Mouse (Mus musculus) hindbrain, postnatal 0 days (tissue): ENCODE data around the gene Ankfn1. TPM values are rescaled to one million over a fixed set of nuclear protein-coding genes. Genes with fewer than 3 reads are reported as not detected.
A peak's percentile ranks its signal among the peaks of the same experiment; 100 is the strongest.

Source experiments
- ATAC-seq: fragments of 200-750 bp; cut with Nextera tagmentation; 2 replicates; pipeline ENCODE4 v1.8.0; 2017; ENCODE audit warnings: mild to moderate bottlenecking, moderate TSS enrichment, moderate library complexity
- DNase-seq: peaks from one replicate; pipeline ENCODE4 v3.0.0-alpha.2; 2015; ENCODE audit warnings: low spot score
- H3K27ac ChIP-seq: fragments of 300-500 bp; sonication (generic); 2 replicates; pipeline ENCODE4 v1.5.1; 2014; ENCODE audit warnings: mild to moderate bottlenecking
- H3K27me3 ChIP-seq: fragments of 300-500 bp; sonication (generic); 2 replicates; pipeline ENCODE4 v1.6.1; 2014; ENCODE audit warnings: low read length, mixed read lengths; ENCODE audit not compliant: insufficient read depth
- H3K36me3 ChIP-seq: fragments of 300-500 bp; sonication (generic); 2 replicates; pipeline ENCODE4 v1.6.1; 2014; ENCODE audit warnings: low read length, mixed read lengths; ENCODE audit not compliant: insufficient read depth
- H3K4me1 ChIP-seq: fragments of 300-500 bp; sonication (generic); 2 replicates; pipeline ENCODE4 v1.6.1; 2014; ENCODE audit warnings: antibody characterized with exemption, low read length, mixed read lengths; ENCODE audit not compliant: insufficient read depth
- H3K4me2 ChIP-seq: fragments of 300-500 bp; sonication (generic); 2 replicates; pipeline ENCODE4 v1.6.1; 2014; ENCODE audit warnings: low read depth, mild to moderate bottlenecking, low read length, moderate library complexity, mixed read lengths
- H3K4me3 ChIP-seq: fragments of 300-500 bp; sonication (generic); 2 replicates; pipeline ENCODE4 v1.5.1; 2014; ENCODE audit warnings: low read length
- H3K9ac ChIP-seq: fragments of 300-500 bp; sonication (generic); replicated peaks from 2 replicates; pipeline ENCODE4 v1.6.1; 2014; ENCODE audit warnings: mild to moderate bottlenecking, low read length, moderate library complexity, mixed read lengths
- H3K9me3 ChIP-seq: fragments of 300-500 bp; sonication (generic); 2 replicates; pipeline ENCODE4 v1.6.1; 2016; ENCODE audit warnings: low read length, mixed read lengths
- CTCF ChIP-seq: IDR thresholded peaks from 2 replicates; pipeline ENCODE4 v1.5.1; 2016; ENCODE audit warnings: antibody characterized with exemption, control low read depth, low read depth
- WGBS: fragments of 180-500 bp; shearing (Covaris S2); extraction: QIAGEN DNeasy Blood & Tissue Kit; methylation state at CpG from one replicate; pipeline ENCODE4 v1.1.7; 2014; 5-methylcytosine and 5-hydroxymethylcytosine counted together
- polyA plus RNA-seq: library from polyadenylated mRNA; unstranded; fragments of >200 nt; fragmentation: Nextera tagmentation; extraction: Ambion mirVana; gene quantifications from 2 replicates; pipeline ENCODE4 v1.2.1, GENCODE M21; 2015
- total RNA-seq: library from RNA; depleted of rRNA; stranded (reverse); fragments of >200 nt; gene quantifications from 2 replicates; pipeline ENCODE4 v1.2.3, GENCODE M21; 2014

The Ankfn1 gene
- total and polyA plus RNA-seq, 2 experiments from 2014 or later: 3.0 to 17.6 TPM

GRCm38 (mm10) chr11:89452862-89453261 is 324.6 kb downstream of the Ankfn1 start:
- Histone ChIP-seq H3K4me1 (no peaks in the 10 kb centered on the region), H3K36me3 (no peaks in the 10 kb centered on the region), H3K9me3 (no peaks in the 10 kb centered on the region), H3K27ac (no peak overlapping the region), H3K9ac (no peak overlapping the region), H3K27me3 (no peaks in the 10 kb centered on the region), H3K4me3 (no peak overlapping the region), H3K4me2 (no peak overlapping the region)
- TF ChIP-seq CTCF: peak; percentile 6; the same call in 1 of the 2 replicates
- DNase-seq (peak; percentile 59), ATAC-seq (0 out of 2 replicates have a peak, but pooled peaks have one; percentile 72)
- 23% methylated on average over 2 of the region's 2 CpGs for WGBS

GRCm38 (mm10) chr11:89450406-89450805 is 327.0 kb downstream of the Ankfn1 start:
- Histone ChIP-seq H3K27ac (no peak overlapping the region), H3K4me2 (no peak overlapping the region), H3K4me1 (no peaks in the 10 kb centered on the region), H3K27me3 (no peaks in the 10 kb centered on the region), H3K9me3 (no peaks in the 10 kb centered on the region), H3K9ac (no peak overlapping the region), H3K36me3 (no peaks in the 10 kb centered on the region), H3K4me3 (no peak overlapping the region)
- WGBS: 70% methylated on average over 4 of the region's 4 CpGs
- no peak for TF ChIP-seq CTCF
- DNase-seq (no peak), ATAC-seq (no peak)

- Histone ChIP-seq H3K4me1 (no peaks in the 10 kb centered on the region), H3K36me3 (no peaks in the 10 kb centered on the region), H3K4me3 (no peak overlapping the region), H3K9ac (no peak overlapping the region), H3K9me3 (no peaks in the 10 kb centered on the region), H3K4me2 (no peak overlapping the region), H3K27me3 (no peaks in the 10 kb centered on the region), H3K27ac (no peak overlapping the region)
- WGBS: 91% methylated on average over 6 of the region's 6 CpGs
- DNase-seq (no peak), ATAC-seq (no peak)
- no peak for TF ChIP-seq CTCF
Measured at GRCm38 (mm10) chr11:89448986-89449385, 328.5 kb downstream of the Ankfn1 start.

- Histone ChIP-seq H3K9ac (no peak overlapping the region), H3K36me3 (no peaks in the 10 kb centered on the region), H3K4me2 (no peak overlapping the region), H3K27me3 (no peaks in the 10 kb centered on the region), H3K4me1 (no peaks in the 10 kb centered on the region), H3K9me3 (no peaks in the 10 kb centered on the region), H3K27ac (no peak overlapping the region), H3K4me3 (no peak overlapping the region)
- TF ChIP-seq CTCF: no peak
- ATAC-seq (no peak), DNase-seq (no peak)
- 57% methylated on average over 12 of the region's 12 CpGs for WGBS
Measured at GRCm38 (mm10) chr11:89447477-89447876, 330.0 kb downstream of the Ankfn1 start.

GRCm38 (mm10) chr11:89440566-89440965 is 336.9 kb downstream of the Ankfn1 start:
- DNase-seq: no peak
- Histone ChIP-seq H3K27ac (no peak overlapping the region), H3K9ac (no peak overlapping the region), H3K36me3 (no peaks in the 10 kb centered on the region), H3K4me3 (no peak overlapping the region), H3K9me3 (no peaks in the 10 kb centered on the region), H3K4me2 (no peak overlapping the region), H3K4me1 (no peaks in the 10 kb centered on the region), H3K27me3 (no peaks in the 10 kb centered on the region)
- TF ChIP-seq CTCF: no peak
- ATAC-seq: no peak
- WGBS: 90% methylated on average over 6 of the region's 6 CpGs

GRCm38 (mm10) chr11:89424358-89424757 is 353.1 kb downstream of the Ankfn1 start:
- 59% methylated on average over 3 of the region's 3 CpGs for WGBS
- TF ChIP-seq CTCF: peak; percentile 56
- no peak for DNase-seq
- Histone ChIP-seq H3K9ac (no peak overlapping the region), H3K4me2 (no peak overlapping the region), H3K9me3 (no peaks in the 10 kb centered on the region), H3K27ac (no peak overlapping the region), H3K4me3 (no peak overlapping the region), H3K27me3 (no peaks in the 10 kb centered on the region), H3K4me1 (no peaks in the 10 kb centered on the region), H3K36me3 (no peaks in the 10 kb centered on the region)
- no peak for ATAC-seq

- Histone ChIP-seq H3K4me1 (no peaks in the 10 kb centered on the region), H3K4me3 (no peak overlapping the region), H3K4me2 (no peak overlapping the region), H3K9me3 (no peaks in the 10 kb centered on the region), H3K36me3 (no peaks in the 10 kb centered on the region), H3K27ac (no peak overlapping the region), H3K27me3 (no peaks in the 10 kb centered on the region), H3K9ac (no peak overlapping the region)
- ATAC-seq: no peak
- no peak for TF ChIP-seq CTCF
- no peak for DNase-seq
- 92% methylated on average over 5 of the region's 5 CpGs for WGBS
Measured at GRCm38 (mm10) chr11:89422637-89423036, 354.8 kb downstream of the Ankfn1 start.
